Mouse (Mus musculus): ENCODE data around the gene Lingo1.

DNA sequence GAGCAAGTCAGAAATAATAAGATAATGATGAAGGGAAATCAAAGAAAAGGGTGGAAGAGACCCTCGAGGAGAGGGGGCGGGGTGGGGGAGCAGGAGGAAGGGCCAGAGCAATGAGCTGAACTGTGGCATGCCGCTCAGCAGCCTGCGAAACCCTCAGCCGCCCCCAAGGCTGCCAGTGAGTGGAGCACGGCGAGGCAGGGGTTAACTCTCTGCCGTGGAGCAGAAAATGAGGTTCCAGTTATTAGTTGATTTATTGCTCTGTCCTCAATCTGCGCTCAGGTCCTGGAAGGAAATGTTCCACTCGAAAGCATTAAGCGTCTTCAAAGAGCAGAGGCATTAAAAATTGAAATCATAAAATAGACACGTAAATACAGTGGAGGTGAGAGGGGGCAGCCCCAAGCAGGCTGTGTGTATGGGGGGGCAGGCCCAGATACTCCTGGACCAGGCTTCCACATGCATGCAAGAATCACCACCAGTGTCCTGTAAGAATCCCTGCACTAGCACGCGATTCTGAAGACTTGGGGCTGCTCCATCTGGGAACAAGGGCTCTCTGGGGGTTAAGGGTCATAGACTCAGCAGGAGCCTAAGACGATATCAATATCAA lies 89.7 kb downstream of the Lingo1 start:
- no peak for TF ChIP-seq EP300 (IDR thresholded peaks at IDR 0.05; ENCODE audit: low read length)
- TF ChIP-seq CHD2 (IDR thresholded peaks at IDR 0.05; ENCODE audit: low read length): no peak
- TF ChIP-seq E2F4 (IDR thresholded peaks at IDR 0.05; ENCODE audit: insufficient replicate concordance, low read depth, low read length): no peak
